Mouse (Mus musculus) heart, adult 2 months (tissue): ENCODE results near the gene Syt12.

ENCODE experiments used
- CTCF ChIP-seq: fragments of 200-600 bp; IDR thresholded peaks from 2 replicates; pipeline ENCODE4 v1.8.1; 2022; ENCODE audit warnings: antibody characterized with exemption, mild to moderate bottlenecking, moderate library complexity
- EP300 ChIP-seq: fragments of 200-500 bp; IDR thresholded peaks from 2 replicates; pipeline ENCODE4 v1.6.1; 2011; ENCODE audit warnings: low read depth, low read length, control low read depth; ENCODE audit not compliant: insufficient read depth
- POLR2A ChIP-seq: fragments of 200-500 bp; IDR thresholded peaks from 2 replicates; pipeline ENCODE4 v1.6.1; 2011; ENCODE audit warnings: mild to moderate bottlenecking, low read depth, low read length, control low read depth; ENCODE audit not compliant: insufficient read depth

DNA sequence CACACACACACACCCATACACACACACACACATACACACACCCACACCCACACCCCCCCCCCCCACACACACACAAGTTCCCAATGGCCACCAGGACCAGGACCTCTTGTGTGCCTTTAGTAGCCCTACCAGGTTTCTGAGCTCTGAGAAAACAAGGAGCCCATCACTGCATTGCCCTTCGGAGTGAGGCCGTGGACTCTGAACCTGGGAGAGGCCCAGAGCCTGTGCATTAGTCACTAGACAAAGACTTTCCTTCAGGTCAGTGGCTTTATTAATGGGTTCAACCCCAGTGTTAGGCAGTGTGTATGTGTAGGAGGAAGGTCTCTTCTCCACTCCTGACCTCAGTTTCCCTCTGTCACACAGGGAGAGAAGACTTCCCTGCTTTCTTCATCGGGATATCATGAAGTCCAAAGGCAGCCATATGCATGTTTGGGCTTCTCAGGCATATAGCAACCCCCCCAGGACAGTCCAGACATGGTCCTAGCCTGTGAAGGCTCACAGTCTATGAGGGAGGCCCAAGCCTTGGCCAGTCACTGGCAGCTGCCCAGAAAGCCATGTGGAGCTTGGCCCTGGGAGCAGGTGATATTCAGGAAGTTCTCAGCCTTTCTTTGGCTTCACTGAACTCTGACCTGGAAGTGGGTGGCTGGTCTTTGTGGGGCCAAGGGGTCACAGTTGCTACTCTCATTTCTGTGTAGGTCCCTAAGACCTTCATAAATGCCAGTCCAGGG, 19.5 kb upstream of the Syt12 start:
- TF ChIP-seq POLR2A (no peak), CTCF (no peak), EP300 (no peak)
